Mouse (Mus musculus) intestine, embryonic 15.5 days (tissue): ENCODE data around the gene Ralb. TPM values are rescaled to one million over a fixed set of nuclear protein-coding genes. Genes with fewer than 3 reads are reported as not detected.

Source experiments
- ATAC-seq: fragments of 200-750 bp; cut with Nextera tagmentation; 2 replicates; pipeline ENCODE4 v1.8.0; 2017; ENCODE audit warnings: moderate TSS enrichment, moderate library complexity
- H3K27ac ChIP-seq: fragments of 300-500 bp; sonication (generic); 2 replicates; pipeline ENCODE4 v1.5.1; 2015; ENCODE audit warnings: mild to moderate bottlenecking, inconsistent platforms
- H3K27me3 ChIP-seq: fragments of 300-500 bp; sonication (generic); replicated peaks from 2 replicates; pipeline ENCODE4 v1.6.1; 2015; ENCODE audit warnings: inconsistent platforms
- H3K36me3 ChIP-seq: fragments of 300-500 bp; sonication (generic); 2 replicates; pipeline ENCODE4 v1.6.1; 2015; ENCODE audit warnings: inconsistent platforms
- H3K4me1 ChIP-seq: fragments of 300-500 bp; sonication (generic); replicated peaks from 2 replicates; pipeline ENCODE4 v1.6.1; 2015; ENCODE audit warnings: inconsistent platforms
- H3K4me2 ChIP-seq: fragments of 300-500 bp; sonication (generic); replicated peaks from 2 replicates; pipeline ENCODE4 v1.6.1; 2015; ENCODE audit warnings: mild to moderate bottlenecking, inconsistent platforms
- H3K4me3 ChIP-seq: fragments of 300-500 bp; sonication (generic); replicated peaks from 2 replicates; pipeline ENCODE4 v1.5.1; 2015; ENCODE audit warnings: inconsistent platforms
- H3K9ac ChIP-seq: fragments of 300-500 bp; sonication (generic); 2 replicates; pipeline ENCODE4 v1.6.1; 2015; ENCODE audit warnings: inconsistent platforms
- H3K9me3 ChIP-seq: fragments of 300-500 bp; sonication (generic); 2 replicates; pipeline ENCODE4 v1.6.1; 2016; ENCODE audit warnings: inconsistent platforms
- WGBS: fragments of 180-500 bp; shearing (Covaris S2); methylation state at CpG from one replicate; pipeline ENCODE4 v1.1.7; 2015; 5-methylcytosine and 5-hydroxymethylcytosine counted together
- polyA plus RNA-seq: library from polyadenylated mRNA; unstranded; fragments of >200 nt; fragmentation: Nextera tagmentation; extraction: Ambion mirVana; gene quantifications from 2 replicates; pipeline ENCODE4 v1.2.1, GENCODE M21; 2015

Ralb gene
- polyA plus RNA-seq, 1 experiment from 2014 or later = 179 TPM

GRCm38 (mm10) chr1:119457993-119458605 lies 46.5 kb downstream of the Ralb start:
- peak; percentile 26; the same call in 1 of the 2 replicates for ATAC-seq
- Histone ChIP-seq H3K27ac (no peak overlapping the region), H3K36me3 (no peaks in the 10 kb centered on the region), H3K9ac (no peak overlapping the region), H3K4me2 (no peak overlapping the region), H3K4me1 (peaks cover 9% of the 10 kb centered on the region; the same call in 1 of the 2 replicates), H3K9me3 (no peaks in the 10 kb centered on the region), H3K4me3 (no peak overlapping the region), H3K27me3 (no peaks in the 10 kb centered on the region; the same call in 1 of the 2 replicates)
- 11% methylated on average over 10 of the region's 10 CpGs for WGBS

GRCm38 (mm10) chr1:119457528-119457855 lies 47.1 kb downstream of the Ralb start:
- H3K4me1 ChIP-seq = peaks cover 9% of the 10 kb centered on the region; the same call in 1 of the 2 replicates
- H3K27me3 ChIP-seq = no peaks in the 10 kb centered on the region; the same call in 1 of the 2 replicates
- ATAC-seq = no peak
- H3K9me3 ChIP-seq = no peaks in the 10 kb centered on the region
- H3K4me2 ChIP-seq = peak overlapping the region; percentile 46
- no peak overlapping the region for H3K9ac ChIP-seq
- no peak overlapping the region for H3K4me3 ChIP-seq
- H3K36me3 ChIP-seq = no peaks in the 10 kb centered on the region
- WGBS = 39% methylated on average over 5 of the region's 5 CpGs
- H3K27ac ChIP-seq = no peak overlapping the region

GRCm38 (mm10) chr1:119456671-119457527 lies 47.7 kb downstream of the Ralb start:
- peak; percentile 52; the same call in 1 of the 2 replicates for ATAC-seq
- Histone ChIP-seq H3K4me2 (peak overlapping the region; percentile 46), H3K9ac (no peak overlapping the region), H3K4me3 (no peak overlapping the region), H3K27me3 (no peaks in the 10 kb centered on the region; the same call in 1 of the 2 replicates), H3K36me3 (no peaks in the 10 kb centered on the region), H3K4me1 (peaks cover 9% of the 10 kb centered on the region; the same call in 1 of the 2 replicates), H3K9me3 (no peaks in the 10 kb centered on the region), H3K27ac (no peak overlapping the region)
- WGBS = 22% methylated on average over 19 of the region's 19 CpGs

GRCm38 (mm10) chr1:119453731-119454130 lies 50.9 kb downstream of the Ralb start:
- H3K9ac ChIP-seq = no peak overlapping the region
- peaks cover 9% of the 10 kb centered on the region; the same call in 1 of the 2 replicates for H3K4me1 ChIP-seq
- H3K9me3 ChIP-seq = no peaks in the 10 kb centered on the region
- no peak overlapping the region for H3K4me2 ChIP-seq
- H3K27me3 ChIP-seq = no peaks in the 10 kb centered on the region; the same call in 1 of the 2 replicates
- no peak for ATAC-seq
- H3K27ac ChIP-seq = no peak overlapping the region
- no peak overlapping the region for H3K4me3 ChIP-seq
- 56% methylated on average over 3 of the region's 4 CpGs for WGBS
- H3K36me3 ChIP-seq = no peaks in the 10 kb centered on the region

- Histone ChIP-seq H3K36me3 (no peaks in the 10 kb centered on the region), H3K27me3 (no peaks in the 10 kb centered on the region), H3K27ac (no peak overlapping the region), H3K9me3 (no peaks in the 10 kb centered on the region), H3K4me1 (no peaks in the 10 kb centered on the region), H3K4me3 (no peak overlapping the region), H3K9ac (no peak overlapping the region), H3K4me2 (no peak overlapping the region)
- ATAC-seq = no peak
- WGBS = 65% methylated on average over 10 of the region's 10 CpGs
Observed at GRCm38 (mm10) chr1:119451417-119451816, 53.2 kb downstream of the Ralb start.

- H3K4me2 ChIP-seq = no peak overlapping the region
- H3K27ac ChIP-seq = no peak overlapping the region
- H3K9ac ChIP-seq = no peak overlapping the region
- no peaks in the 10 kb centered on the region for H3K27me3 ChIP-seq
- H3K9me3 ChIP-seq = no peaks in the 10 kb centered on the region
- H3K36me3 ChIP-seq = no peaks in the 10 kb centered on the region
- ATAC-seq = no peak
- WGBS = 82% methylated on average over 10 of the region's 10 CpGs
- H3K4me1 ChIP-seq = no peaks in the 10 kb centered on the region
- H3K4me3 ChIP-seq = no peak overlapping the region
Observed at GRCm38 (mm10) chr1:119450651-119451345, 53.8 kb downstream of the Ralb start.

GRCm38 (mm10) chr1:119446753-119447283 lies 57.8 kb downstream of the Ralb start:
- no peaks in the 10 kb centered on the region for H3K36me3 ChIP-seq
- no peak overlapping the region for H3K4me3 ChIP-seq
- H3K27ac ChIP-seq = no peak overlapping the region
- H3K27me3 ChIP-seq = no peaks in the 10 kb centered on the region
- H3K9ac ChIP-seq = no peak overlapping the region
- H3K4me1 ChIP-seq = no peaks in the 10 kb centered on the region
- no peak for ATAC-seq
- H3K4me2 ChIP-seq = no peak overlapping the region
- H3K9me3 ChIP-seq = no peaks in the 10 kb centered on the region
- WGBS = 62% methylated on average over 10 of the region's 10 CpGs

- no peaks in the 10 kb centered on the region for H3K4me1 ChIP-seq
- no peak for ATAC-seq
- no peak overlapping the region for H3K9ac ChIP-seq
- no peaks in the 10 kb centered on the region for H3K27me3 ChIP-seq
- no peak overlapping the region for H3K4me3 ChIP-seq
- H3K9me3 ChIP-seq = no peaks in the 10 kb centered on the region
- WGBS = 84% methylated on average over 21 of the region's 21 CpGs
- no peaks in the 10 kb centered on the region for H3K36me3 ChIP-seq
- no peak overlapping the region for H3K4me2 ChIP-seq
- H3K27ac ChIP-seq = no peak overlapping the region
Observed at GRCm38 (mm10) chr1:119443591-119444350, 60.8 kb downstream of the Ralb start.

- no peak overlapping the region for H3K9ac ChIP-seq
- ATAC-seq = no peak
- no peaks in the 10 kb centered on the region for H3K4me1 ChIP-seq
- H3K27ac ChIP-seq = no peak overlapping the region
- H3K4me2 ChIP-seq = no peak overlapping the region
- no peak overlapping the region for H3K4me3 ChIP-seq
- 86% methylated on average over 9 of the region's 9 CpGs for WGBS
- H3K9me3 ChIP-seq = no peaks in the 10 kb centered on the region
- H3K27me3 ChIP-seq = no peaks in the 10 kb centered on the region
- no peaks in the 10 kb centered on the region for H3K36me3 ChIP-seq
Observed at GRCm38 (mm10) chr1:119442901-119443300, 61.7 kb downstream of the Ralb start.

GRCm38 (mm10) chr1:119438105-119438637 lies 66.4 kb downstream of the Ralb start:
- H3K9me3 ChIP-seq = no peaks in the 10 kb centered on the region
- H3K4me1 ChIP-seq = no peaks in the 10 kb centered on the region
- no peak overlapping the region for H3K4me3 ChIP-seq
- 92% methylated on average over 9 of the region's 9 CpGs for WGBS
- H3K36me3 ChIP-seq = no peaks in the 10 kb centered on the region
- ATAC-seq = no peak
- no peak overlapping the region for H3K9ac ChIP-seq
- H3K27ac ChIP-seq = no peak overlapping the region
- no peaks in the 10 kb centered on the region for H3K27me3 ChIP-seq
- no peak overlapping the region for H3K4me2 ChIP-seq

GRCm38 (mm10) chr1:119437401-119437800 lies 67.2 kb downstream of the Ralb start:
- H3K4me1 ChIP-seq = no peaks in the 10 kb centered on the region

More at GRCm38 (mm10) chr1:119437401-119437800, 67.2 kb downstream of the Ralb start:
- H3K36me3 ChIP-seq = no peaks in the 10 kb centered on the region
- H3K4me3 ChIP-seq = no peak overlapping the region
- H3K4me2 ChIP-seq = no peak overlapping the region
- no peaks in the 10 kb centered on the region for H3K9me3 ChIP-seq
- H3K27me3 ChIP-seq = no peaks in the 10 kb centered on the region
- no peak overlapping the region for H3K27ac ChIP-seq
- no peak overlapping the region for H3K9ac ChIP-seq
- ATAC-seq = no peak
- 70% methylated on average over 6 of the region's 6 CpGs for WGBS
